Mouse (Mus musculus) c-Kit-negative CD71-positive TER-119-positive erythroid progenitor cells, embryonic 14.5 days (primary cell): ENCODE results near the gene Scn7a.

Experiments used
- DNase-seq: peaks from one replicate; pipeline ENCODE4 v3.0.0-alpha.2; 2013; ENCODE audit warnings: low read depth, low spot score

The Scn7a gene

GRCm38 (mm10) chr2:66784765-66785164, at the start of gene Scn7a:
Gene Scn7a (minus strand): TSS chr2:66784914.
- DNase-seq, result no peak

GRCm38 (mm10) chr2:66827729-66828128, 43.0 kb upstream of the Scn7a start:
- no peak for DNase-seq

- no peak for DNase-seq
These were observed 35.3 kb upstream of the Scn7a start for GRCm38 (mm10) chr2:66819862-66820559.

- no peak for DNase-seq
These were observed 15.0 kb upstream of the Scn7a start for GRCm38 (mm10) chr2:66799676-66800249.

GRCm38 (mm10) chr2:66797493-66797892, 12.8 kb upstream of the Scn7a start:
- DNase-seq, result no peak

GRCm38 (mm10) chr2:66791629-66792028, 6.9 kb upstream of the Scn7a start:
- DNase-seq, result no peak

GRCm38 (mm10) chr2:66780884-66781283, 3.8 kb downstream of the Scn7a start:
- DNase-seq, result no peak

GRCm38 (mm10) chr2:66767980-66768379, 16.7 kb downstream of the Scn7a start:
- DNase-seq, result no peak

- DNase-seq, result no peak
These were observed 19.5 kb downstream of the Scn7a start for GRCm38 (mm10) chr2:66765170-66765569.

GRCm38 (mm10) chr2:66762905-66763304, 21.8 kb downstream of the Scn7a start:
- DNase-seq, result no peak

- DNase-seq, result no peak
These were observed 56.7 kb downstream of the Scn7a start for GRCm38 (mm10) chr2:66728002-66728401.

- no peak for DNase-seq
These were observed 57.1 kb downstream of the Scn7a start for GRCm38 (mm10) chr2:66727585-66727974.

GRCm38 (mm10) chr2:66726878-66727584, 57.7 kb downstream of the Scn7a start:
- no peak for DNase-seq

GRCm38 (mm10) chr2:66712071-66712470, 72.6 kb downstream of the Scn7a start:
- DNase-seq, result no peak

GRCm38 (mm10) chr2:66692300-66692699, 92.4 kb downstream of the Scn7a start:
- DNase-seq, result no peak

- DNase-seq, result no peak
These were observed 122.7 kb downstream of the Scn7a start for GRCm38 (mm10) chr2:66661988-66662387.

- DNase-seq, result no peak
These were observed 128.3 kb downstream of the Scn7a start for GRCm38 (mm10) chr2:66656430-66656829.

- no peak for DNase-seq
These were observed 129.3 kb downstream of the Scn7a start for GRCm38 (mm10) chr2:66655431-66655830.

GRCm38 (mm10) chr2:66644384-66644783, 140.3 kb downstream of the Scn7a start:
- DNase-seq, result no peak

GRCm38 (mm10) chr2:66634580-66635359, 149.9 kb downstream of the Scn7a start, which contains the start of gene Scn9a:
Gene Scn9a (minus strand): TSS chr2:66634962.
- DNase-seq, result no peak

- no peak for DNase-seq
These were observed 152.0 kb downstream of the Scn7a start for GRCm38 (mm10) chr2:66632728-66633127.
